Mouse (Mus musculus): ENCODE results near the gene Nup50. TPM values are rescaled to one million over a fixed set of nuclear protein-coding genes. Genes with fewer than 3 reads are reported as not detected.
"Not testable (repeated sequence)": the region's sequence is repeated elsewhere in the genome, so short reads cannot be mapped to it uniquely, and the experiment has no call there.

Nup50 gene
- 10 to 100 TPM; 21.2 to 21.9 TPM for total RNA-seq (2021)

DNA sequence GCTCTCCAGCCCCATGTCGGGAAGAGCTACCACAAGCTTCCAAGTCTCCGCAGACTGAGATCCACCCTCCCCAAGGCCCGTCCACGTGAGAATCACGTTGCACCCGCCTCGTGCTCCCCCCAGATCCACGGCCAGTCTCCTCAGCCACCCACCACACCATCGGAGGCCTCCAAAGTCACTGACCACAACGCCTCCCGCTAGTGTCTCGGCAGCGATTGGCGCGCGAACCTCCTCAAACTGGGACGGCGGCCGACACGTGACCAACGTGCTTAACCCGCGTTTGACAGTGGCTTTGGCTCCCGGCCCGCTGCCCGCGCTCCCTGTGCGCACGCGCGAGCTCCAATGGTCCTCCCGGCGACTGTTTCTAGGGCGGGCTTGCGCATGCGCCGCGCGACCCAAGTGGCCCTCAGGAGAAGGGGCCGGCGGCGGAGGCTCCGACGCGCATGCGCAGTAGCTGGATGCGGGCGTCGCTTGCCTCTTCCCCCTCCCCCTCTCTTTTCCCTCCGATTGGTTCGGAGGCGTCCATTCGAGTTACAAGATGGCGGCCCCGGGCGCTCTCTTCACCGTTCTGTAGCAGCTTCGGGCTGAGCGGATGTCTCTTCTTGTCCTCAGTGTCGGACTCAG, at the start of gene Nup50:
Nup50 (plus strand) TSS at position 528 of the 624 bp plus-strand sequence.
- intact Hi-C loops (cut with DNase I), result loop anchor here (2.0 kb wide), 2 partner anchors 66 kb away; partner anchors contain the start of genes 5031439G07Rik and Phf21b

DNA sequence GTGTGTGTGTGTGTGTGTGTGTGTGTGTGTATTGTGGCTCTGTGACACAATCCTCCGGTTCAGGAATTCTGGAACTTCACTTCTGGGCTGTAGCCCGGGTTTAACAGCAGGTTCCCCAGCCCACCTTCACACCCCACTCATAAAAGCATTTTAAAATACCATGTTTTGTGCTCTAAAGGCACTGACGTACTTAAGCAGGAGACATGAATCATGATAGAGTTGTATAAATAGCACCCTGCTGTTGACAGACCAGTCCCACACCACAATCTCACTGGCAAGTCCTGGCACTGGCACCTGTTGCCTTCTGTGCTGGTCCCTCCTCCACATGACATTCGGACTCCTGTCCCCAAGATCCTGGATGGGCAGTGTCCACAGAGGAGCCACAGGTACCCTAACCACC, 49.3 kb upstream of the Nup50 start:
- intact Hi-C loops (cut with DNase I), result no loop called here
- peak in 1 of 2 experiments; percentile 22 for DNase-seq

More for the DNA sequence above, at the start of gene Nup50:
- peak; percentile 100 for DNase-seq

DNA sequence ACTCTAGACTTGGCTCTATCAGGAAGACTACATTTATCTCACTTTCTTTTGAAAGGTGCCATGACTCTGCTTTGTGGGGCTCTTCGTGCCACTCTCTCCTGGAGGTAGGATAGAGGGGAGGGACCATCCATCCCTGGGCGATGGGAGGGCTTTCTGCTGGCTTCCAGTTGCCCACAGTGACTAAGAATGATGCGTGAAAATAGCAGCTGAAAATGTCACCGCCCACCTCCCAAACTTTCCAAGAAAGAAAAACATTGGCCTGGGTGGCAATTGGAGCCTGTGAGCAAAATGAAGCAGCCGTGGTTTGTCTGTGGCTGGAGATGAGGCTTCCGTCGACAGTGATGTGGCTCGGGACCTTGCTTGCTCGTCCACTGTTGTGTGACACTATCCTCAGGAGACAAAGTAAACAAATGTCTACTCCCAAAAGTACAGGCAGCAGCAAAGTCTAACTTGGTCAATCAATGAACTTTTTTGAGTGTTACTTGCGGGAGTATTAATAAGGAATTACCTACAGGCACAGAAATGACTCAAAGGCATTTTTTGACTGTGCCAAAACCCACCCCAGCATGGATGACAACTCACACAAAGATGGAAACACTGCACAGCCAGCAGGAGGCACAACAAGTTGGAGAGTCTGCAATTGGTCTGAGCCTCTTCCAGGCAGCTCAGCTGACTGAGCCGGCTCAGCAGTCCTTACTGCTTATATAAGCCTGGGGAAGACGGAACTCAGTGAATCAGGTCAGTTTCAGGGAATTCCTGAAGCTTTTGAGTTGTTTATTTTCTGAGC, 46.0 kb upstream of the Nup50 start:
- intact Hi-C loops (cut with DNase I), result no loop called here
- no peak for DNase-seq

DNA sequence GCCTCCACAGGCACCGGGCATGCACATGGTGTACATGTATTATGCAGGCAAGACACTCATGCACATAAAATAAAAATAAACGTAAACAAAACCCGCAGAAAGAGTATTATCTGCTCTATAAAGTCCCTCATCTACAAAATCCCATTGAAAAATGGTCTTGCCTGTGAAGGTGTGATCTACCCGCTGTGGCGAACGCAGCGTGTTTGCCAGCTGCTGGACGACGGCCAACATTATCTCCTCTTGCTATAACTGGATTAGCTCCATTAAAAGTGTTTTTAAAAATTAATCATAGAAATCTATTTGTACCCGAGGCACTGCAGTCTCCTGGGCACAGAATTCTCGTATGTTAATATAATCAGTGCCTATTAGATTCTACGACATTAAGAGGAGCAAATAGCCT, 35.1 kb upstream of the Nup50 start:
- intact Hi-C loops (cut with DNase I), result no loop called here
- no peak for DNase-seq

DNA sequence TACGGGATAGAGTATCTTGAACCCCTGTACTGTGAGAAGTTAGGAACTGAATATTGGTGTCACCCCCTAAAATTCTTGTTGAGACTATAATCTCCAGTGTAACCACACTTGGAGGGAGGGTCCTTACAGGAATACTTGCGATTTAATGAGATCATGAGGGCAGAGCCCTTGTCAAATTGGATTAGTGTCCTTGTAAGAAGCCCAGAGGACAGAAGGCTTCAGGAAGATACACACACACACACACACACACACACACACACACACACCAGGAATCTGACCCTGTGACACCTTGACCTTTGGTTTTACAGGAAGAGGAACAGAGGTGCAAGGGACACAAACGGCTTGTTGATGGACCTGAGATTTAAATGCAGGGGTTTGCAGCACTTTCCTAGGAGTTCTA, 32.0 kb upstream of the Nup50 start:
- DNase-seq, result no peak
- intact Hi-C loops (cut with DNase I), result loop anchor here (2.0 to 5.0 kb wide), 3 partner anchors 36 to 134 kb away; no protein-coding TSS in a partner anchor

DNA sequence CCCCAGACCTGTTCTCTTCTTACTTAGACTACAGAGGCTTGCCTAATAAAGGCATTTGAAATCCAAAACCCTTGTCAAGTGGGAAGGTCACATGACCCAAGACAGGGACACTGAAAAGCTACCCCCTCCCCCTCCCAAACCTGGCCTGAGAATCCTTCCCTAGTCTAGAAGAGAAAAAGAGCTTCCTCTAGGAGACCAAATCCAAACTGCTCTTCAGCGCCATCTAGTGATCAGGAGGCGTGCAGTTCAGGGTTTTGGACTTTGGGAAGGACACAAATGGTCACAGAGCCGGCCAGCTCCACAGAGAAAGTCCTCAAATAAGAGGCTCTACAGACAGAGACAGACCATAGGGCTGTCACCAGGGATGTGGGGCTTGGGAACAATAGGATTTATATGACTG, 31.6 kb upstream of the Nup50 start:
- DNase-seq, result peak; percentile 73 to 85

DNA sequence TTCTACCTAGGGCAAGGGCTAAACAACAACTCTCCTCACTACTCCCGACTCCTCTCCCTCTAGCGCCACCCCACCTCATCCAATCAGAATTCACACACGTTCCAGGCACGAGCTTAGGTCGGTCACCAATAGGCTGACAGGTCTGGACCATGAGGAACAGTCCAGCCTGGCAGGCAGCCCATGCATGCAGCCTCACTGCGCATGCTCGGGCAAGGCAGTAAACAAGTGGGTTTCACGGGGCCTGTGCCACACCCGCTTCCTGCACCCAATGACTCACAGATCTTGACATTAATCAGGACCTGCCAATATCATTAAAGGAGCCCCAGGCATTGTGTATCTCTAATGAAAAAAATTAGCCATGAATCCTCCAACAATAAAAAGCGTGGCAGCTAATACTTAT, 27.0 kb upstream of the Nup50 start:
- intact Hi-C loops (cut with DNase I); DNase-seq: not testable (repeated sequence)

More for the DNA sequence above, 31.6 kb upstream of the Nup50 start:
- intact Hi-C loops (cut with DNase I), result loop anchor here (2.0 to 5.0 kb wide), 3 partner anchors 37 to 134 kb away; no protein-coding TSS in a partner anchor

DNA sequence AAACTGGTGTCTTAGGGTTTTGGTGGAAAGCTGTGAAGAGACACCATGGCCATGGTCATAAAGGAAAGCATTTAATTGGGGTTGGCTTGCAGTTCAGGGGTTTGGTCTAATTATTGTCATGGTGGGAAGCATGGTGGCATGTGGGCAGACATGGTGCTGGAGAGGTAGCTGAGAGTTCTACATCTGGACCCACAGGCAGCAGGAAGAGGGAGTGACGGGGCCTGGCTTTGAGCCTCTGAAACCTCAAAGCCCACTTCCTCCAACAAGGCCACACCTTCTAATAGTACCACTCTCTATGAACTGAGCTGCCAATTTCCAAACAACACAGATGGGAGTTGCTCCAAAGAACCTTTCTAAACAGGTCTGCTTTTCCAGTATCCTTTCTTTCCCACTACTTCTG, 26.5 kb upstream of the Nup50 start:
- no peak for DNase-seq
- intact Hi-C loops (cut with DNase I), result no loop called here

DNA sequence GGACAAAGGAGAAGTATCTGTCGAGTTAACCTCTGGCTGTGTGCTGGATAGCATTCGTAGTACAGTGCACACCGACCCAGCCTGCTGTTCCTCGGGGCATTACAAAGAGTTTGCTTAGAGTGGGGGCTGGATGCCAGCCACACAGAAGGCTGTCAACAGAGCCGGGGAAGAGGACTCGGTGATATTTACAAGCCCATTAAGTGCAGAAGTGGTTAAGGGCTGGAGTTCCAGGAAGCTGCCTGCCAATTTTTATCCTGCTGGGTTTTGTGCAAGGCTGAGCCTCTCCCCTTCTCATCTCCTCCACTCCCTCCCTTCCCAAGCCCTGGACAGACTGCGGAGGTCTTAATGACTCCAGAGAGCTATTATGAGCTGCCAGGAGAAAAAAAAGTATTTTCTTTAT, 25.1 kb upstream of the Nup50 start:
- intact Hi-C loops (cut with DNase I), result no loop called here
- peak; percentile 14 to 19 for DNase-seq

DNA sequence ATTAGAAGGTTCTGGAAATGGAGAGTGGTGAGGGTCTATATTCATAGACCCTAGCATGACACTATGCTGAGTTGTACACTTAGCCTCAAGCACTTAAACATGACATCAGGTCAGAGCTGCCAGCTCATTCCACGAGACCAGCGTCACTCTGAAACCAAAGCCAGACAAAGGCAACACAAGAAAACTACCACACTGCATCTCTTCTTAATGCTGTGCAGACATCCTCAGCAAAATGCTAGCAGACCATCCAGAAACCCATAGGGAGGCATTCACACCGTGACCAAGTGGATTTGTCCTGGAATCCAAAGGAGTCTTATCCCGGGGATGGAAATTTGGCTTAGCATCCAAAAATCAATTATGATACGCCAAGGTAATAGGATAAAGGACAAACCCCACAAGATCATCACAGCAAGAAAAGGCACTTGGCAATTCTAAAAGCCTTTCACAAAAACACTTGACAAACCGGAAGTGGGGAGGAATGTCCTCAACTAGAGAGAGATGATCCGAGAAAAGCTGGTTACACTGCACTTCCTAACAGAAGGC, 19.3 kb upstream of the Nup50 start:
- no peak for DNase-seq
- intact Hi-C loops (cut with DNase I), result no loop called here

DNA sequence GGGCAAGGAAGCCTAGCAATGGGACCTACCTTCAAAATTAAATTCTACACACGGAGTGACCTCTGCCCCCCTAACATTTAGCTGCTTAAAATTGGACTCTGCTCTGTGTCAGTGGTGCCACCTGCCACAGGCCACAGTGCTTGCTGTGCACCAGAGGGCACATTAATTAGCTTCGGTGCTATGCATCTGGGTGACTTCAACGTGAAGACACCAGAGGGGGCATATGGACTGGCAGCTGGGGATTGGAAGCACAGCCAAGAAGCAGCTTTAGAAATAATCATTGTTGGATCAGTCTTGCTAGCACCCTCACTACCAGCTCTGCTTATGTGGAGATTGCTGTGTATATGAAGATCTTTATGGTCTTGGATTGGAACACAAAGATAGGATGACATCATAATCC, 10.0 kb upstream of the Nup50 start:
- no peak for DNase-seq
- intact Hi-C loops (cut with DNase I), result no loop called here

DNA sequence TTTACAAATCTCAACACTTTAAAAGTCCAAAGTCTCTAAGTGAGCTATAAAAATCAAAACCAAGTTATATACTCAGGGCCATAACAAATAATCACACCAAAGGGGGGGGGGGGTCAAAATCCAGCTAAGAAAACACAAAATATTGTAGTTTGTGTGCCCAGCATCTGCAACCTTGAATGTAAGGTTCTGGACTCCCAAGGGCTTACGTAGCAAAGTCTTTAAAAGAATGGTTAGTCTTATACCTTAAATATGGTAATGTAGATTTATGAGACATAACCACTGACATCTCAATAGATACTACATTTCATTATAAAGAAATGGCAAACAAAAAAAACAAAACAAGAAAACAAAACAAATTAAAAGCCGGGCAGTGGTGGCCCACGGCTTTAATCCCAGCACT, 3.3 kb upstream of the Nup50 start, which contains the start of gene Gm29666:
Gm29666 (minus strand) TSS at position 101 of the 400 bp plus-strand sequence.
- intact Hi-C loops (cut with DNase I), result no loop called here
- DNase-seq, result no peak

DNA sequence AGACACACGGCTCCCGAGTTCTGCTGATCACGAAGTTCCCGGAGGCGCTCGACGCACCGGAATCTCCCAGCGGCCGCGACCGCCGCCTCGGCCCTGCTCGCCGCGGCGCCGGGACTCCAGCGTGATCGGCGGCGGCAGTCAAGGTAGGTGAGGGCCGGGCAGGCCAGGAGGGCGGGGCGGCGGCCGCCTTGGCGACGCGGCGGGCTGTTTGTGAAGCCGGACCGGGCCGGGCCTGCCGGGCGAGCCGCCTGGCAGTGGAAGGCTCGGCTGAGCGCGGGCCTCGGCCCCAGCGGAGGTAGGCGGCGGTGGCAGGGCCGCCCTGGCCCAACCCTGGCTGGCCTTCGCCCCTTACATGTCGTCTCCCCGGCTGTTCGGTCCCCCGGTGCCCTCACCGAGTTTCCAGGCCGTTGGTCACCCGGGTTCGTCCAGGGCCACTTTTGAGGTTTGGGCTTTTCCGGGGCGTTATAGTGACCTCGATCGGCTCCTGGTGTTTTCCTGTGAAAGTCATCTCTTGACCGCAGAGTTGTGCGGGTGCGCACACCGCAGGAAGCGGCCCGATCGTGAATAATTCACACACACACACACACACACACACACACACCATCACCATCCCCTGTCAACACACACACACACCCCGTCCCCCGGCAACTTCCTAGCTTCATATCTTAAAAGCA, 434 bp downstream of the Nup50 start:
- intact Hi-C loops (cut with DNase I), result loop anchor here (2.0 kb wide), 2 partner anchors 65 to 67 kb away; partner anchors contain the start of genes 5031439G07Rik and Phf21b
- no peak for DNase-seq

DNA sequence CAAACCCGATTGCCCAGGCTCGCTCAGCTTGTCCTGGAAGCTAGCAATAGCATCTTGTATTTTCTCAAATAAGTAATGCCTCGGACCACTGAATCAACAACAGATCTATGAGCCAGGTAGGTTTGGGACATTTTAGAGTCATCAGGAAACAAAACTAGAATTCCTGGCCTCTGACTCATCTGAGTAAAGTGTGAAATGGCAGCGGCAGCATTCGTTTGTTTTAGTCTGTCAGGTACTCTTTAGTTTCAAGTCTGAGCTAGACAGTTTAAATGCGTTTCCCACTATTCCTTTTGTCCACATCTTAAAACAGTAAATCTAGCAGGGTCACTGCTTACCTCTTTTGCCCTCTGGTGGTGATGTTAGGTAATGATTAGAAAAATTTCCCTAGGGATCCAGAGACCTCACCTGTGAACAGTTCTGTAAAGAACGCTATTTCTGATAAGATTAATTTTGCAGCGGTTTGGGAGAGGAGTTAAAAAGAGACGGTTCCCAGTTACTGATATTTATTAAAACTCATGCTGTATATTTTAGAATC, 1.6 kb downstream of the Nup50 start:
- DNase-seq, result peak; percentile 34 to 56
- intact Hi-C loops (cut with DNase I), result loop anchor here (5.0 kb wide), 1 partner anchor 168 kb away; no protein-coding TSS in a partner anchor

DNA sequence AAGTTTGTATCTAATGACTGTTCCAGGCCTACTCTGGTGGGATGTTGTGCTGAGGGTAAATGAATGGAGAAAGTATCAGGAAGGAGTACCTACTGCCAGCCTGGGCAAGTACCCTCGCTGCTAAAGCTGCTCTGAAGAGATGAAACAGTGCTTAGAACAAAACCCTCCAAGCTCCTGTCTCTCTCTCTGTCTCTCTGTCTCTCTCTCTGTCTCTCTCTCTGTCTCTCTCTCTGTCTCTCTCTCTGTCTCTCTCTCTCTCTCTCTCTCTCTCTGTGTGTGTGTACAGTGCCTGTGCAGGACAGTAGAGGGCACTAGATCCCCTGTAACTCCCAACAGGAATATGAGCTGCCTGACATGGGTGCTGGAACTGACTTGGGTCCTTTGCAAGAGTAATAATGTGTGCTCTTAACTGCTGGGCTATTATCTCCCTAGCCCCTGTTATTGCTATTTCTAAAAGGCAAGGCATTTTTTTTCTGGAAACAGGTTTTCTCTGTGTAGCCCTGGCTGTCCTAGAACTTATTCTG, 2.3 kb downstream of the Nup50 start:
- intact Hi-C loops (cut with DNase I), result loop anchor here (5.0 kb wide), 1 partner anchor 168 kb away; no protein-coding TSS in a partner anchor
- DNase-seq, result no peak

DNA sequence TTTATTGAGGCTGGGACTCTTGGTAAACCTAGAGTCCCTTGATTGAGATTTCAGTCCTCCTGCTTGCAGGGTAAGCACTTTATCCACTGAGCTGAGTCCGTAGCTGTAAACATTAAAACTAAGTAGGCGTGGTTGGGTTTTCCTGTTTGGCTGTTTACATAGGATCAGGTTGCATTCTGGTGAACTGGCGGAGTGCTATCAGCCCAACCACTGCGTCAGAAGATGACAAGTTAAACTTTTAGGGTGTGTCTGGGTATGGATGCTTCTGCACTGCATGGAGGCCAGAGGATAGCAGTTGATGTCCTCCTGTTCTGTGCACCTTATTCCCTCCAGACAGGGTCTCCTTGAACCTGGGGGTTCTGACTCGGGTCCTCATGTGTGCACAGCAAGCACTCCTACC, 9.1 kb downstream of the Nup50 start:
- DNase-seq, result no peak
- intact Hi-C loops (cut with DNase I), result no loop called here

DNA sequence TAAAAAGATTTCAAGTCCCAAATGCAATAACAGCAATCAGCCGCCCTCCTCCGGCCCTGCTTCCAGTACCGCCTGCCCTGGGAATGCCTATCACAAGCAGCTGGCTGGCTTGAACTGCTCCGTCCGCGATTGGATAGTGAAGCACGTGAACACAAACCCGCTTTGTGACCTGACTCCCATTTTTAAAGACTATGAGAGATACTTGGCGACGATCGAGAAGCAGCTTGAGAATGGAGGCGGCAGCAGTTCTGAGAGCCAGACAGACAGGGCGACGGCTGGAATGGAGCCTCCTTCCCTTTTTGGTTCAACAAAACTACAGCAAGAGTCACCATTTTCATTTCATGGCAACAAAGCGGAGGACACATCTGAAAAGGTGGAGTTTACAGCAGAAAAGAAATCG, 11.7 kb downstream of the Nup50 start:
- no peak for DNase-seq
- intact Hi-C loops (cut with DNase I), result no loop called here

DNA sequence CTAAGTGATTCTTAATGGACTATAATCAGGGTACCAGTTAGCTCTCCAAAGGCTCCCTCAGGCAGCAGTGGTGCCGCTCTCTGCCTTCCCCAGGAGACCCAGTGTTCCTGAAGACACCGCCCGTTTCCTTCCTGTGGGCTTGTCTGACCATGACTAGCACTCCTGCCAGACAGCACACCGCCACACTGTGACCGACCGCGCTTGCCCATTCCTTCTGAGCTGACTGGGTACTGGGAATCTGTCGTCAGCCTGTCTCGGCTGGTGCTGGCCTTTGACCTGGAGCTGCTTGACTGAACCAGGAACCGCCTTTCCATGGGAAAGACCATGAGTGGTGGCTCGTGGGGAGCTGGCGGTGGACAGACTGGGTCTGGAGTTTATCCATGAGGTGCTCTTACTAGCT, 16.9 kb downstream of the Nup50 start:
- peak in 1 of 2 experiments; percentile 11 for DNase-seq

DNA sequence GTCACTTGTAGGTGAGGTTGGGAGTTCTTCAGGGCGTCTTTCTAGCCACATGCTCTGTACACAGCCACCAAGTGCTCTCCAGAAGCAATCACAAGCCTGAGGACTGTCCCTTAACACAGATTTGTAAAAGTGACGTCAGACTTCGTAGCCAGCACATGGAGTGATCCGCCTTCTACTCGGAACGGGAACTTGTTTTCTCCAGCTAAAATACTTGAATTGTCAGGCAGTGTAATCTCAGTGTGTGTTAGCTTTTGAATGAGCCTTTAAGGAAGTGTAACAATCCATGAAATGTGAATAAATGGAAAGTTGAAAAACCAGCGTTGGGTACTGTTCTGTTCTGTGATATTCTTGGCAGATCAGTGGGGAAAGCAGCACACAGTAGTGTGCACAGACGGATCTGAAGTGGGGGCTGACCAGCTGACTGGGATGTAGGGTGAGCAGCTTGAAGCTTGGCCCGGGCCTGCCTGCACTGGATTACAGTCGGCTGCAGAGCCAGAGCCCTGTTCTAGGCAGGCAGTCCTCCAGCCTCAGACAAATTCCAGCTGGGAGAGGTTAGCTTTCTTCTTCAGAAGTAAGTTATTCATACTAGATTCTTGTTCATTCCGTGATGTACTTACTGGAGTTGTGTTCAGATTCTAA, 19.6 kb downstream of the Nup50 start:
- peak; percentile 64 to 65 for DNase-seq
- intact Hi-C loops (cut with DNase I), result no loop called here

More for the DNA sequence above, 16.9 kb downstream of the Nup50 start:
- intact Hi-C loops (cut with DNase I), result no loop called here

DNA sequence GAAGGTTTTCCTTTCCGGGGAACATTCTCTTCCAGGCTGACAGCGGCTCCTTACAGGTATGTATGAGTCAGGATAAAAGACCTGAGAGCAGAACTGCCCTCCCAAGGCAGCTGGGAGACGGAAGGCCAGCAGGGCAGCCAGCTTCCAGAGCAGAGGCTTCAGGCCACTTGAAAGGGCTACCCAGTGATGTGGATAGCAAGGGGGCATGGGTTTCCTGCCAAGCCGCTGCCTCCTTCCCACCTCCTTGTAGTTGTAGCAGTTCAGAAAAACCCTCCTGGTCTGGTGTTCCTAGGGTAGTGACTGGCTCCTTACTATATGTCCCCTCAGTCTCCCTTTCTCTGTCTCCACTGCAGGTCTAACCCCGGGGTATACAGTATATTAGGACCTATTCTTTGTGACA, 21.1 kb downstream of the Nup50 start:
- intact Hi-C loops (cut with DNase I), result no loop called here
- no peak for DNase-seq

Data from heart, postnatal 10 days (tissue).